Mouse (Mus musculus) c-Kit-positive CD71-positive TER-119-negative erythroid progenitor cells, embryonic 14.5 days (primary cell): ENCODE measurements around the gene Tor1aip2.

Source experiments
- DNase-seq: peaks from one replicate; pipeline ENCODE4 v3.0.0-alpha.2; 2013; ENCODE audit warnings: low read depth

The Tor1aip2 gene

DNA sequence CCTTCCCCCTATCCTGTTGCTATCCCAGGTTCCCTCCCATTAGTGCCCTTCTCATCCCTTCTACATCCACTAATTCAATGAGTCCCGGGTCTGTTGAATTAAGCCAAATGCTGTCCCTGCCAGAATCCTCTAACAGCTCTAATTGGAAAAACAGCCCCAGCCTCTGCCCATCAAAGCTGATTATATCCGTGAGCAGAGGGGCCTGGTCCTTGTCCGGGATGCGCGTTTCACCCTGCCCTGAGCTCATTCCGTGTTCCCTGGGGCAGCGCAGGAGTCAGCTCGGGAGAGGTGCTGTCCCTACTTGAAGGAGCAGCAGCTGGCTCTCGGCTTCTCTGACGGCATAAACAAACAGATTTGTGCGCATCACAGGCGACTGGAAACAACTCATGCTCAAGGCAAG lies 76.5 kb downstream of the Tor1aip2 start:
- DNase-seq, result no peak

DNA sequence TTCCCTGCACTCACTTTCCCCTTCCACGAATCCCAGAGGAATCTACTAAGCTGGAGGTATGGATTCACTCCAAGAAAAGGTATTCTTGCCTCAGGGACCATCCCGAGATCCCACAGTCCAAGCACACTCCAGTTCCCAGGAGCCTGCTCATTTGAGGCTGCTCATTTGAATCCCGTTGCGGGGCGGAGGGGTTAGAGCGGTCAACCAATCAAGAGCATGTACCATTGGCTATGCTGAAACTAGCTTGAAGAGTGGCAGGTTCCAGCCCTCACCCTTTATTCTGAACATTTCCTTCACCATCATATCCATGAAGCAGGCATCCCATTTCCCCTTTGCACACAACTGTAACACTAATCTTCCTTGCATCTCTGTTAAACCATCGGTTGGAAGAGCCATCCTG lies 76.9 kb downstream of the Tor1aip2 start:
- DNase-seq, result no peak

DNA sequence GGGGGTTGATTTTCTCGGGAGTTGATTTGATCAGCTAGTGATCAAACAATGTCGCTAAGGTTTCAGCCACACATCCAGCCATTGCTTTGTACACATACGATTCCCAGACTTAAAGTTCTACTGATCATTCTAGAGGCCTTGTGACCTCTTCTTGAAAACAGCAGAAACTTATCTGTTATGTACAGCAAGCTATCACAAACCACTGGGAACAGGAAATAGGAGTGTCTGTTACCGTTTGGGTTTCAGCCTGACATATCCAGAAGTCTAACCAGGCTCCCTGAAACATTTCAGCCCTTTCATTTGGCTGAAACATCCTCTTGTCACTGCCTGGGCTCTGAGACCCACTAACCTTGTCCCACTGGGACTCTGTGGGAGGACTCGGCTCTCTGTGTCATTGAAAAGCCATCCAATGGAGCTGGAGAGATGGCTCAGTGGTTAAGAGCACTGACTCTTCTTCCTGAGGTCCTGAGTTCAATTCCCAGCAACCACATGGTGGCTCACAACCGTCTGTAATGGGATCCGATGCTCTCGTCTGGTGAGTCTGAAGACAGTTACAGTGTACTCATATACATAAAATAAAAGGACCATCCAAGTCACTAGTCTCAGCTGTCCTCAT lies 78.8 kb downstream of the Tor1aip2 start:
- DNase-seq, result no peak

DNA sequence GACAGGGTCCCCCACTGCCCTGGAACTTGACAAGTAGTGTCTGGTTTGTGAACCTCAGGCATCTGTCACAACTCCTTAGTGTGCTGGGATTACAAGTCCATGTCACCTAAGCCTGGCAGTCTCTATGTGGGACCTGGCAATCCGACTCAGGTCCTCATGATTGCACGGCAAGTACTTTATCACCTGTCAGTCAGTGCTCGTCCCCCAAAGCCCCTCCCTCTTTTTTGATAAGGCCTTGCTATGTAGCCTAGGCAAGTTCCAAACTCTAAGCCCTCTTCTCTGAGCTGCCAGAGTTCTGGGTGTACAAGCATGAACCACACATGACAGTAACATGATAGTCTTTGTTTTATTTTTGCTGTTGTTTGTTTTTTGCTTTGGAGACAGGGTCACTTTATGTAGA lies 81.6 kb downstream of the Tor1aip2 start:
- no peak for DNase-seq
